Mouse (Mus musculus): ENCODE measurements around the gene Elmo2.

The Elmo2 gene

GRCm38 (mm10) chr2:165257151-165257834 lies 69.0 kb downstream of the Elmo2 start:
- peak; percentile 58 to 75 for DNase-seq (ENCODE audit: low spot score in 2 of 2)

- no peak for DNase-seq (ENCODE audit: low spot score in 2 of 2)
Measured at GRCm38 (mm10) chr2:165256213-165256612, 70.1 kb downstream of the Elmo2 start.

DNA sequence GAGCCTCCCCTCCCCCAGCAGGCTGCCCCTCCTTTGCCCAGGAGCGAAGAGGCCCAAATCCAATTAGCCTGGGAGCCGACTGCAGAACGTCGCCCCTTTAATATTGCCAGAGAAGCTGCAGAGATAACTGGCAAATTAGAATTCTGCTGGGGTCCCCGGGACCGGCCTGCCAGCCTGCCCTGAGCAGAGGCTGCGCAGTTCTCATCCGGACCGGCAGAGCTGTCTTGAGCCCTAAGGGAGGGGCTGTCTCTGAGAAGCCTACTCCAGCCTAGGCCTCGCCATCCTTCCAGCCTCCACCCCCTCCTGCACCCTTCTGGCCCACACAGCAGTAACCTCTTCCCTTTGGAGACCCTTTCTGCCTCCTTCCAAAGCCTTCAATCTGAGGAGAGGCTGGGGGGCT lies 72.4 kb downstream of the Elmo2 start:
- DNase-seq (ENCODE audit: low spot score in 2 of 2): no peak

- no peak for DNase-seq (ENCODE audit: low spot score in 2 of 2)
Measured at GRCm38 (mm10) chr2:165253269-165253668, 73.0 kb downstream of the Elmo2 start.

- no peak for DNase-seq (ENCODE audit: low spot score in 2 of 2)
Measured at GRCm38 (mm10) chr2:165252801-165253200, 73.5 kb downstream of the Elmo2 start.

DNA sequence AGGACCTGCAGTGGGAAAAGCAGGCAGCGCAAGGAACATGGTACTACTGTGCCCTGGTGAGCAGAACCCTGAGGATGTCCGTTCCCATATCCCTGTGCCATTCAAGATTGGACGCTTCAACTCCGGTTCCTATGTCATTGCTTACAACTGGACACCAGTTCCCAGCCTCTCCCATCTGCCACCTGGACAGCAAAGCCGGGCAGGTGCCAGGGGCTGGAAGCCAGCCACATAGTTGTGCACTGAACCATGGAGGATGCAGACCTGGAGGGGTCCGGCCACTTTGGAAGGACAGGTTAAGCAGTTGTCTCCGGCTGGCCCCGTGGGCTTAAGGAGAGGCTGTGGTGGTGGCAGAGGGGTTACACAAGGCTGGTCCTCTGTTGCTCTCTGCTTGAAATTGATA lies 73.9 kb downstream of the Elmo2 start:
- DNase-seq (ENCODE audit: low spot score in 2 of 2): no peak

DNA sequence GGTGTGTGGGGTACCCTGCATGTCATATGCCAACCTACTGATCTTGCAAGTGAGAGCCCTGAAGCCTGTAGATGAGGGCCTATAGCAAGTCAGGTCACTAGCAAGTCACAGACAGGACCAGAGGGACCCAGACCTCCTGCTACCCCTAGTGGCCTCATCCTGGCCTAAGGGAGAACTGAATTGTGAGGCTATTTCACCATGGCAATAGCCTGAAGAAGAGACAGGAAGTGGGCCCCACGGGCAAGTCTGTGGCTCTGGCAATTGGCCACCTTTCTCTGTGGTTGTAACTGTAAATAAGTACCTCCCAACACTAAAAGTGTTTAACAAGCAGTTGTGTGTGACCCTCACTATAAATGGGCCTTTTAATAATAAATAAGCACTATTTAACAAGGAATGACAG lies 75.4 kb downstream of the Elmo2 start:
- no peak for DNase-seq (ENCODE audit: low spot score in 2 of 2)

- no peak for DNase-seq (ENCODE audit: low spot score in 2 of 2)
Measured at GRCm38 (mm10) chr2:165248967-165249366, 77.3 kb downstream of the Elmo2 start.

DNA sequence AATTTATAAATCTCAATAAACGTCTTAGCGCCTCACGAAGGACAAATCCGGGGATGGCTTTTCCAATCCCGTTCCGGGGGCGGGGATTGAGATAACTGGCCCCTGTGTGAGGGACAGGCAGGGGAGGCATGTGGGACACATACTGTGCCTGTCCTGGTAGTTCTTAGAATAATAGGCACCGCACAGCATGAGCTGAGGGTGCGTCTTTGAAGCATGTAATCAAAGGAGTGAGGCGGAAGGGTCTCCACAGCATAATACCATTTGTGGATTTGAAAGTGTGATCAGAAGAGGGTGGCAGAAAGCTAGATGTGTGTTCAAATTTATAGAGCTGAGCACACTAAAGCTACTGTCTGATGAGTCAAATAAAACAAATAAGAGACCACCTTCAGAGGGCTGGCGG lies 79.9 kb downstream of the Elmo2 start:
- no peak for DNase-seq (ENCODE audit: low spot score in 2 of 2)

DNA sequence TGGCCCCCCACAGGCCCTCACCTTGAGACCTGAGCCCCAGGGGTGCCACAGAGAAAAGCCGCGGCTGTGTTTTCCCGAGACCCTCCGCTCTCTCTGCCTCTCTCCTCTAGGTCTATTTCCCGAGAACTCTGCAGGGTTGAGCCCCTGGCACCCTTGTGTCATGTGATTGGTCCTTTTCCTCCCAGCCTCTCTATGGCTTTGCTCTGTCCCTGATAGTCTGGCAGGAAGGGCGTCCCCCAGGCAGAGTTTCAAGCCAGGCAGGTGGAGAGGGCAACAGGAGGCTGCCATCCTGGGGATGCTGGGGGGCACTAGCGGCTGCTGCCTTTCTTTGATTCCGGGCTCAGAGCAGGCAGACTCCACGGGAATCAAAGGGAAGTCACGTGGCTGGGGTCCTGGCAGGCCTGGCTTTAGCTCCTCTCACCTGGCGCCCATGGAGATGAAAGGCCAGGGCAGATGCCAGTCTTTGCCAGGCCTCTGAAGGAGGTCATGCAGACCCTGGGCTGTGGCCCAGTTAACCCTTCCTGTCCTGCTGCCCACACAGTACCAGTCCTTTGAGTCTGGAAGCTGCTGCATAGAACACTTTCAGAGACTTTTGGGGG lies 83.1 kb downstream of the Elmo2 start:
- DNase-seq (ENCODE audit: low spot score in 2 of 2): no peak

GRCm38 (mm10) chr2:165242575-165242974 lies 83.7 kb downstream of the Elmo2 start:
- no peak for DNase-seq (ENCODE audit: low spot score in 2 of 2)

DNA sequence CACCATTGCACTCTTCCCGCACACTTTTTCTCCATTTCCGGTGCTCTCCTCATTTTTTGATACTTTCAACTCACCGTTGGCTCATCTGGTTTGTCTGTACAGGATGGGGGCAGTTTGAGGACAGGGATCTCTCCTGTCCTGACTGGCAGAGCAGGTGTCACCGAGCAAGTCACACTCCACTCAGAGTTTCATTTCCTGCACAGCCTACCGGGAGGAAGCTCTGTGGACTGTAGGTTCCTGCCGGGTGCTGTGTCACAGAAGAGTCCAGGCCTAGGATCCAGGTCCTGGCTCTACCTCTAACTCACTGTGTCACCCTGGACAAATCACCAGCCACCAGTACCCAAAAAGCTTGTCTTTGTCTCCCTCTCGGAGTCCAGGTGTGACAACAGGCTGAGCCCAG lies 84.5 kb downstream of the Elmo2 start:
- no peak for DNase-seq (ENCODE audit: low spot score in 2 of 2)

DNA sequence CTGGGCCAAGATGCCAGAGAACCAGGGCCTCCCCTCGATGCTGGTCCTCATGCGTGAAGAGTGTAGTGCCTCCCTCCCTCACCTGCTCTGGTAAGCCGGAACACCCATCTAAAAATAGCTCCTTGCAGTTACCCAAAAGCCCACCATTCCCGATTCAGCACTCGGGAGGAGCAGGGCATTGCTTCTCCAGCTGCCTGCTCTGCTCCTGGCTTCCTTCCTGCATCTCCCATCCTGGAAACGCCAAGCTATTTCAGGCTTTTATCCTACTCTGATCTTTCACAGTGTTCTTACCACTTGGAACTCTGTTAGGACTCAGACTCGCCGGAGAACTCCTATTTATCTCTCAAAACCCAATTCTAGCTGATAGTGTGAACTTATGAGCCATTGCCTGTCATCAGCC lies 85.9 kb downstream of the Elmo2 start:
- DNase-seq (ENCODE audit: low spot score in 2 of 2): no peak

GRCm38 (mm10) chr2:165239533-165240144 lies 86.6 kb downstream of the Elmo2 start:
- no peak for DNase-seq (ENCODE audit: low spot score in 2 of 2)

DNA sequence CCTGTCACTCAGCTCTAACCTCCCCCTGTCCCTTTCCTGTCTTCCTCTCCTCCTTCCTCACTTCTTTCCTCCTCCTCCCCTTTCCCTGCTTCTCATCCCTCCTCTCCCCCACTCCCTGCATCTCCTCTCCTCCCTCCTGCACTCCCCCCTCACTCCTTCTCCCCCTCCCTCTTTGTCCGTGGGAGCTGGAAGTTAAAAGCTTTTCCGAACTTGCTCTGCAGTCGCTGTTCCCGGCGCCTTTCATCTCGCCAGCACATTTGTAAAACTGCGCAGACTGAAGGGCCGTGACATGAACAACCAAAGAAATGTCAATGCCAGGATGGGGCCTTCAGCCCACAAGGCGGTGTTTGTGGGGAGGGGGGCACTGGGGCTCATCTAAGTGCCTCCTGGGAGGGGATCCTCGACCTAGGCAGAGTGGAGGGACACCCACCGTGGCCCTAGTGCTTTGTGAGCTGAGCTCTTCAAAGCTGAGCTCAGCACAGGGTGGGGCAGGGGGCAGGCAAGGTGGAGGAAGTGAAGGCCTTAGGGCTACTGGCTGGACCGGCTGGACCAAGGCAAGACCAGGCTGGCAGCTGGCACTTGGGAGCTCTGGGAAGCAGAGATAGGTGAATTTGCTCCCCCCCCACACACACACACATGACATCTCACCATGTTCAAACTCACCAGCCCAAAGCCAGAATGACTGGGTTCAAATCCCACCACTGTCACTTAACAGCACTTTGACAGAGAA lies 87.7 kb downstream of the Elmo2 start:
- no peak for DNase-seq (ENCODE audit: low spot score in 2 of 2)
